Comparison of ENCODE assay signal across 14 mouse cellular contexts in genomic region chr11:48902021-48902420, GRCm38 (mm10). TPM values are rescaled to one million over a fixed set of nuclear protein-coding genes. Genes with fewer than 3 reads are reported as not detected.
DNase-seq lines count a peak whose midpoint lies in the region; ATAC-seq and TF ChIP-seq lines count a peak whose summit lies in the region.
"Had no signal": no experiment of that assay in that cellular context is flagged by ENCODE, and none has a peak within 500 bp of the region (broad histone marks: within the 10 kb centered on the region; RNA-seq: fewer than 3 reads in every experiment).

Gene Gm5431 (minus strand): TSS chr11:48902214.

- no peak for TF ChIP-seq CTCF in small intestine, adult 2 months (IDR thresholded peaks at IDR 0.05; ENCODE audit: extremely low read depth, insufficient read length, insufficient replicate concordance, low read depth, low read length)

- no peak within 1 kb of the TSS for H3K4me3 ChIP-seq in liver, embryonic 15.5 days (replicated peaks)
- H3K4me3 ChIP-seq in liver, embryonic 12.5 days = no peak within 1 kb of the TSS
- no peak within 1 kb of the TSS for H3K4me3 ChIP-seq in liver, embryonic 16.5 days (ENCODE audit: low read depth, low read length)
- H3K4me3 ChIP-seq in small intestine, adult 2 months (ENCODE audit: low read depth, low read length) = peak within 1 kb of the TSS; percentile 32; the same call in 1 of the 2 replicates
- no peak within 1 kb of the TSS for H3K4me3 ChIP-seq in hindbrain, embryonic 10.5 days
- H3K4me3 ChIP-seq: embryonic facial prominence, embryonic 10.5 days; neural tube, embryonic 15.5 days; stomach, embryonic 15.5 days had no signal

- 0 out of 2 replicates have a peak within 1 kb of the TSS, but pooled peaks have one; percentile 31 for H3K27ac ChIP-seq in liver, embryonic 15.5 days (replicated peaks)
- H3K27ac ChIP-seq in liver, embryonic 12.5 days = no peak within 1 kb of the TSS
- H3K27ac ChIP-seq in liver, embryonic 16.5 days (ENCODE audit: low read length) = 0 out of 2 replicates have a peak within 1 kb of the TSS, but pooled peaks have one; percentile 14
- peak within 1 kb of the TSS; percentile 93 for H3K27ac ChIP-seq in small intestine, adult 2 months (ENCODE audit: insufficient read depth, low read depth, low read length)
- no peak within 1 kb of the TSS for H3K27ac ChIP-seq in hindbrain, embryonic 10.5 days
- H3K27ac ChIP-seq: embryonic facial prominence, embryonic 10.5 days; neural tube, embryonic 15.5 days; stomach, embryonic 15.5 days had no signal

- no peaks in the 10 kb centered on the region for H3K9me3 ChIP-seq in liver, embryonic 15.5 days (replicated peaks)
- H3K9me3 ChIP-seq in liver, embryonic 12.5 days (replicated peaks) = no peaks in the 10 kb centered on the region
- H3K9me3 ChIP-seq in liver, embryonic 16.5 days (replicated peaks; ENCODE audit: control insufficient read depth, low read length) = no peaks in the 10 kb centered on the region
- no peaks in the 10 kb centered on the region for H3K9me3 ChIP-seq in hindbrain, embryonic 10.5 days
- H3K9me3 ChIP-seq: embryonic facial prominence, embryonic 10.5 days; neural tube, embryonic 15.5 days; stomach, embryonic 15.5 days had no signal

- H3K9ac ChIP-seq in liver, embryonic 15.5 days = no peak within 1 kb of the TSS
- no peak within 1 kb of the TSS for H3K9ac ChIP-seq in liver, embryonic 12.5 days
- no peak within 1 kb of the TSS for H3K9ac ChIP-seq in liver, embryonic 16.5 days (ENCODE audit: low read depth, low read length)
- H3K9ac ChIP-seq: neural tube, embryonic 15.5 days; stomach, embryonic 15.5 days had no signal

- no peak for ATAC-seq in liver, embryonic 15.5 days (ENCODE audit: insufficient read depth)
- ATAC-seq in liver, embryonic 12.5 days = no peak
- ATAC-seq in liver, embryonic 16.5 days (ENCODE audit: low read depth) = no peak

- WGBS in liver, embryonic 15.5 days (ENCODE audit: insufficient replicate concordance) = 42% methylated on average over 2 of the region's 2 CpGs
- WGBS in liver, embryonic 12.5 days (ENCODE audit: insufficient replicate concordance) = 53% methylated on average over 2 of the region's 2 CpGs
- WGBS in liver, embryonic 16.5 days (ENCODE audit: insufficient replicate concordance) = 47% methylated on average over 2 of the region's 2 CpGs
- 6% methylated on average over 2 of the region's 2 CpGs for WGBS in small intestine, adult 2 months
- 73% methylated on average over 2 of the region's 2 CpGs for WGBS in hindbrain, embryonic 10.5 days

- no peak for TF ChIP-seq POLR2A in small intestine, adult 2 months (IDR thresholded peaks at IDR 0.05; ENCODE audit: low read depth, low read length)

- H3K27me3 ChIP-seq in liver, embryonic 15.5 days = no peaks in the 10 kb centered on the region
- no peaks in the 10 kb centered on the region for H3K27me3 ChIP-seq in liver, embryonic 12.5 days (replicated peaks)
- H3K27me3 ChIP-seq in liver, embryonic 16.5 days (ENCODE audit: control insufficient read depth, insufficient read depth, low read depth, low read length) = no peaks in the 10 kb centered on the region
- no peaks in the 10 kb centered on the region for H3K27me3 ChIP-seq in small intestine, adult 2 months (ENCODE audit: control insufficient read depth, insufficient read depth, low read length)
- H3K27me3 ChIP-seq in hindbrain, embryonic 10.5 days (ENCODE audit: insufficient read depth, poor library complexity, severe bottlenecking) = no peaks in the 10 kb centered on the region
- H3K27me3 ChIP-seq: neural tube, embryonic 15.5 days; stomach, embryonic 15.5 days had no signal

- peak; percentile 2 for DNase-seq in brain, adult 2 months (ENCODE audit: low read depth, low spot score)
- no peak for DNase-seq in urinary bladder, postnatal 4 days (ENCODE audit: low spot score in 2 of 2)
- DNase-seq in hindbrain, embryonic 10.5 days (ENCODE audit: low spot score) = no peak
- DNase-seq: adrenal gland, postnatal 10 days; cerebellum, adult 8-10 months; right cerebral cortex, adult 18-20 months; thymus, postnatal 4 days had no signal

- H3K36me3 ChIP-seq in liver, embryonic 15.5 days (replicated peaks) = no peaks in the 10 kb centered on the region
- H3K36me3 ChIP-seq in liver, embryonic 12.5 days = no peaks in the 10 kb centered on the region
- H3K36me3 ChIP-seq in liver, embryonic 16.5 days (ENCODE audit: control insufficient read depth, insufficient read depth) = no peaks in the 10 kb centered on the region
- H3K36me3 ChIP-seq in small intestine, adult 2 months (ENCODE audit: control insufficient read depth, insufficient read depth, low read length) = no peaks in the 10 kb centered on the region; the same call in 1 of the 2 replicates
- no peaks in the 10 kb centered on the region for H3K36me3 ChIP-seq in hindbrain, embryonic 10.5 days
- H3K36me3 ChIP-seq: embryonic facial prominence, embryonic 10.5 days; neural tube, embryonic 15.5 days; stomach, embryonic 15.5 days had no signal

- H3K4me2 ChIP-seq in liver, embryonic 15.5 days = no peak within 1 kb of the TSS
- no peak within 1 kb of the TSS for H3K4me2 ChIP-seq in liver, embryonic 12.5 days
- H3K4me2 ChIP-seq in liver, embryonic 16.5 days (ENCODE audit: low read depth, low read length) = no peak within 1 kb of the TSS
- H3K4me2 ChIP-seq: neural tube, embryonic 15.5 days; stomach, embryonic 15.5 days had no signal

- no peaks in the 10 kb centered on the region for H3K4me1 ChIP-seq in liver, embryonic 15.5 days (replicated peaks)
- H3K4me1 ChIP-seq in liver, embryonic 12.5 days = no peaks in the 10 kb centered on the region
- H3K4me1 ChIP-seq in liver, embryonic 16.5 days (ENCODE audit: control insufficient read depth, low read depth, low read length) = no peaks in the 10 kb centered on the region
- peaks cover 16% of the 10 kb centered on the region for H3K4me1 ChIP-seq in small intestine, adult 2 months (ENCODE audit: control insufficient read depth, insufficient read depth, insufficient read length, low read length)
- no peaks in the 10 kb centered on the region for H3K4me1 ChIP-seq in hindbrain, embryonic 10.5 days (replicated peaks)
- H3K4me1 ChIP-seq: embryonic facial prominence, embryonic 10.5 days; neural tube, embryonic 15.5 days; stomach, embryonic 15.5 days had no signal

RNA-seq across cellular contexts. Expression of gene Gm5431, which starts in this region (rescaled TPM):
- polyA plus RNA-seq in liver, embryonic 15.5 days (2015; fragmentation: Nextera tagmentation; extraction: Ambion mirVana) = 0.45 and 0.48 TPM in 2 replicates
- 0.19 and 0.33 TPM in 2 replicates for polyA plus RNA-seq in liver, embryonic 12.5 days (2016; fragmentation: Nextera tagmentation; extraction: Ambion mirVana)
- polyA plus RNA-seq in liver, embryonic 16.5 days (2015; fragmentation: Nextera tagmentation; extraction: Ambion mirVana) = 0.37 and 0.45 TPM in 2 replicates
- polyA plus RNA-seq in small intestine, adult 2 months (2012; rRNA removed) = 0.38 and 3.1 TPM in 2 replicates
- 0.12 TPM in 1 of 2 replicates, not detected in the other for polyA plus RNA-seq in hindbrain, embryonic 10.5 days (2016; fragmentation: Nextera tagmentation; extraction: Ambion mirVana)

Comparison
In these comparisons a context has a peak if more than half of its experiments do, and no peak if none do; other contexts are left out.
1. H3K27ac ChIP-seq: peak in liver, embryonic 15.5 days (single experiment), liver, embryonic 16.5 days (single experiment) and small intestine, adult 2 months (single experiment); none in liver, embryonic 12.5 days (single experiment) and hindbrain, embryonic 10.5 days (single experiment).